Mouse (Mus musculus) left cerebral cortex, adult 2 months (tissue): ENCODE data around the gene Cdca4. TPM values are rescaled to one million over a fixed set of nuclear protein-coding genes. Genes with fewer than 3 reads are reported as not detected.

ENCODE experiments used
- DNase-seq, 2 experiments: peaks; one replicate each; pipeline ENCODE4 v3.0.0; 2021 to 2022; ENCODE audit warnings: low spot score in 2 of 2, mixed read lengths in 1 of 2; ENCODE audit errors: extremely low spot score in 1 of 2
- H3K27ac ChIP-seq: fragments of 200-600 bp; 2 replicates; pipeline ENCODE4 v1.8.1; 2022
- H3K4me3 ChIP-seq: fragments of 200-600 bp; 2 replicates; pipeline ENCODE4 v1.8.1; 2022
- CTCF ChIP-seq: fragments of 200-600 bp; IDR thresholded peaks from 2 replicates; pipeline ENCODE4 v1.8.1; 2022; ENCODE audit warnings: antibody characterized with exemption, mild to moderate bottlenecking, moderate library complexity
- intact Hi-C: fragments of 180-260 bp; cut with DNase I; formaldehyde crosslinking; loops from one replicate; pipeline ENCODE4 v1.15.1; 2025
- long read RNA-seq, 2 experiments: library from polyadenylated mRNA; stranded (forward); transcript quantifications; one replicate each; pipeline ENCODE4 v2.0.0; 2021; ENCODE audit warnings: borderline mapping rate in 2 of 2
- total RNA-seq, 2 experiments: library from RNA; stranded (reverse); gene quantifications; 2 replicates each; pipeline ENCODE4 v1.2.3; 2021

Cdca4 gene
- total RNA-seq, result 10 to 100 TPM; 10.5 to 12.4 TPM
- long read RNA-seq, experiment 1, transcript Cdca4-202 (2 exons, 1,994 nt), result major isoform, 7 of 9 reads
- long read RNA-seq, experiment 1, partial matches to known transcripts, result 0 of 9 reads
- long read RNA-seq, experiment 1, other reads (novel, unspliced or antisense), result 0 of 9 reads
- long read RNA-seq, experiment 2, partial matches to known transcripts, result 0 of 2 reads
- long read RNA-seq, experiment 2, other reads (novel, unspliced or antisense), result 0 of 2 reads

- peak within 1 kb of the TSS; percentile 91 for H3K27ac ChIP-seq
- peak; percentile 99 for DNase-seq
- intact Hi-C loops, result loop anchor here (2.0 kb wide), 2 partner anchors 21 to 99 kb away; partner anchors contain the start of genes Clba1 and Jag2
- H3K4me3 ChIP-seq, result peak within 1 kb of the TSS; percentile 93
- no peak; the same call in 1 of the 2 replicates for TF ChIP-seq CTCF
Measured at GRCm38 (mm10) chr12:112829244-112829864, at the start of gene Cdca4. Gene Cdca4 (minus strand): TSS chr12:112829423.

- Histone ChIP-seq H3K27ac (no peak overlapping the region), H3K4me3 (no peak overlapping the region)
- peak in 1 of 2 experiments; percentile 7 for DNase-seq
- intact Hi-C loops, result loop anchor here (5.0 kb wide), 2 partner anchors 50 to 80 kb away; partner anchors contain the start of gene Jag2
- no peak for TF ChIP-seq CTCF
Measured at GRCm38 (mm10) chr12:112877607-112878020, 48.4 kb upstream of the Cdca4 start.

- intact Hi-C loops, result loop anchor here (5.0 kb wide), 2 partner anchors 50 to 80 kb away; partner anchors contain the start of gene Jag2
- TF ChIP-seq CTCF, result no peak
- Histone ChIP-seq H3K27ac (no peak overlapping the region), H3K4me3 (no peak overlapping the region)
- peak in 1 of 2 experiments; percentile 7 for DNase-seq
Measured at GRCm38 (mm10) chr12:112877073-112877576, 47.9 kb upstream of the Cdca4 start.

- H3K4me3 ChIP-seq, result peak overlapping the region; percentile 21
- H3K27ac ChIP-seq, result peak overlapping the region; percentile 12
- DNase-seq, result peak; percentile 35 to 47
- TF ChIP-seq CTCF, result no peak
- intact Hi-C loops, result loop anchor here (5.0 kb wide), 2 partner anchors 51 to 81 kb away; partner anchors contain the start of gene Jag2
Measured at GRCm38 (mm10) chr12:112876332-112877072, 47.3 kb upstream of the Cdca4 start.

- no peak overlapping the region for H3K4me3 ChIP-seq
- intact Hi-C loops, result loop anchor here (5.0 kb wide), 2 partner anchors 52 to 82 kb away; partner anchors contain the start of gene Jag2
- TF ChIP-seq CTCF, result peak; percentile 90
- peak; percentile 84 to 92 for DNase-seq
- peak overlapping the region; percentile 12 for H3K27ac ChIP-seq
Measured at GRCm38 (mm10) chr12:112875225-112876013, 46.2 kb upstream of the Cdca4 start.

GRCm38 (mm10) chr12:112874199-112874598 is 45.0 kb upstream of the Cdca4 start:
- intact Hi-C loops, result no loop called here
- H3K4me3 ChIP-seq, result no peak overlapping the region
- no peak for TF ChIP-seq CTCF
- H3K27ac ChIP-seq, result no peak overlapping the region
- peak in 1 of 2 experiments; percentile 7 for DNase-seq

GRCm38 (mm10) chr12:112873452-112874190 is 44.4 kb upstream of the Cdca4 start:
- intact Hi-C loops, result no loop called here
- peak; percentile 64 for TF ChIP-seq CTCF
- no peak overlapping the region for H3K4me3 ChIP-seq
- H3K27ac ChIP-seq, result no peak overlapping the region
- DNase-seq, result peak; percentile 52 to 54

GRCm38 (mm10) chr12:112872991-112873390 is 43.8 kb upstream of the Cdca4 start:
- intact Hi-C loops, result no loop called here
- no peak overlapping the region for H3K4me3 ChIP-seq
- TF ChIP-seq CTCF, result no peak
- H3K27ac ChIP-seq, result no peak overlapping the region
- DNase-seq, result peak in 1 of 2 experiments; percentile 8

GRCm38 (mm10) chr12:112871272-112871671 is 42.0 kb upstream of the Cdca4 start:
- no peak overlapping the region for H3K27ac ChIP-seq
- intact Hi-C loops, result no loop called here
- no peak overlapping the region for H3K4me3 ChIP-seq
- no peak for DNase-seq
- no peak for TF ChIP-seq CTCF

GRCm38 (mm10) chr12:112870775-112871174 is 41.6 kb upstream of the Cdca4 start:
- no peak for DNase-seq
- H3K27ac ChIP-seq, result no peak overlapping the region
- no peak overlapping the region for H3K4me3 ChIP-seq
- intact Hi-C loops, result no loop called here
- no peak for TF ChIP-seq CTCF
